ENCODE assay signal across 8 mouse cellular contexts in genomic region chr7:110982764-110983163, GRCm38 (mm10). TPM values are rescaled to one million over a fixed set of nuclear protein-coding genes. Genes with fewer than 3 reads are reported as not detected.
DNase-seq lines count a peak whose midpoint lies in the region; ATAC-seq and TF ChIP-seq lines count a peak whose summit lies in the region.

No protein-coding gene starts in this region.

- no peaks in the 10 kb centered on the region for H3K36me3 ChIP-seq in CH12.LX (replicated peaks in 1 of 2; ENCODE audit: control insufficient read depth in 1 of 2, insufficient read depth in 1 of 2, low read length in 1 of 2)
- H3K36me3 ChIP-seq in heart, embryonic 16.5 days (ENCODE audit: control insufficient read depth, insufficient read depth), result no peaks in the 10 kb centered on the region
- no peaks in the 10 kb centered on the region for H3K36me3 ChIP-seq in forebrain, embryonic 12.5 days (replicated peaks)

- no peak overlapping the region for H3K27ac ChIP-seq in CH12.LX (ENCODE audit: insufficient read depth, low read depth)
- no peak overlapping the region for H3K27ac ChIP-seq in bone marrow macrophage, adult 2 months (ENCODE audit: insufficient read depth, low read depth, low read length)
- H3K27ac ChIP-seq in heart, embryonic 16.5 days (ENCODE audit: low read length), result peak overlapping the region; percentile 83
- no peak overlapping the region for H3K27ac ChIP-seq in layer of hippocampus, adult 2 months
- no peak overlapping the region for H3K27ac ChIP-seq in forebrain, embryonic 12.5 days

- no peaks in the 10 kb centered on the region for H3K79me2 ChIP-seq in CH12.LX (replicated peaks; ENCODE audit: control insufficient read depth, extremely low read depth, insufficient read depth, poor library complexity, severe bottlenecking)

- no peak for ATAC-seq in heart, embryonic 16.5 days (replicated peaks; ENCODE audit: extremely low read depth, insufficient read depth, low FRiP score)
- peak; percentile 76 for ATAC-seq in megakaryocyte, adult 5-6 weeks (ENCODE audit: poor library complexity, severe bottlenecking)
- no peak for ATAC-seq in forebrain, embryonic 12.5 days (ENCODE audit: low FRiP score)

- dilution Hi-C loops in CH12.LX (cut with MboI; ENCODE audit: extremely low pct_ligation_motif_present, extremely low pct_unique_long_range_greater_than_20kb, low sequenced_read_pairs), result no loop called here

- no peak overlapping the region for H3K4me2 ChIP-seq in CH12.LX (ENCODE audit: insufficient read depth, low read depth, poor library complexity, severe bottlenecking)
- peak overlapping the region; percentile 49; the same call in 1 of the 2 replicates for H3K4me2 ChIP-seq in heart, embryonic 16.5 days (ENCODE audit: low read depth, low read length)
- no peak overlapping the region for H3K4me2 ChIP-seq in forebrain, embryonic 12.5 days

- no peak overlapping the region for H3K4me3 ChIP-seq in CH12.LX (replicated peaks in 1 of 3; ENCODE audit: low read depth in 2 of 3, low read length in 2 of 3, poor library complexity in 1 of 3)
- H3K4me3 ChIP-seq in bone marrow macrophage, adult 2 months (ENCODE audit: insufficient read depth, low read length), result no peak overlapping the region
- H3K4me3 ChIP-seq in heart, embryonic 16.5 days (ENCODE audit: low read length), result no peak overlapping the region
- no peak overlapping the region for H3K4me3 ChIP-seq in layer of hippocampus, adult 2 months
- no peak overlapping the region for H3K4me3 ChIP-seq in forebrain, embryonic 12.5 days (replicated peaks)

- no peak overlapping the region for H3K9ac ChIP-seq in CH12.LX (ENCODE audit: insufficient read depth, low read depth)
- no peak overlapping the region for H3K9ac ChIP-seq in heart, embryonic 16.5 days (ENCODE audit: low read length)
- no peak overlapping the region for H3K9ac ChIP-seq in forebrain, embryonic 12.5 days

- no peaks in the 10 kb centered on the region for H3K4me1 ChIP-seq in CH12.LX (ENCODE audit: control insufficient read depth in 1 of 2, insufficient read depth in 2 of 2)
- H3K4me1 ChIP-seq in bone marrow macrophage, adult 2 months (ENCODE audit: control insufficient read depth, insufficient read depth, low read length), result peaks cover 8% of the 10 kb centered on the region
- peaks cover 28% of the 10 kb centered on the region for H3K4me1 ChIP-seq in heart, embryonic 16.5 days (ENCODE audit: control insufficient read depth, insufficient read depth, low read length)
- peaks cover 6% of the 10 kb centered on the region; the same call in 1 of the 2 replicates for H3K4me1 ChIP-seq in forebrain, embryonic 12.5 days

- peak; percentile 14 to 74; a peak in 3 of 4 replicates for TF ChIP-seq CTCF in CH12.LX (conservative IDR thresholded peaks at IDR 0.05 in 1 of 2, IDR thresholded peaks at IDR 0.05 in 1 of 2; ENCODE audit: low read depth in 2 of 2, low read length in 2 of 2)
- peak; percentile 64; the same call in 1 of the 2 replicates for TF ChIP-seq CTCF in bone marrow macrophage, adult 2 months (IDR thresholded peaks at IDR 0.05; ENCODE audit: low read depth, low read length)
- peak; percentile 81 for TF ChIP-seq CTCF in layer of hippocampus, adult 2 months (conservative IDR thresholded peaks at IDR 0.05)

- no peaks in the 10 kb centered on the region for H3K9me3 ChIP-seq in CH12.LX (replicated peaks; ENCODE audit: low read length)
- H3K9me3 ChIP-seq in heart, embryonic 16.5 days (replicated peaks; ENCODE audit: control insufficient read depth, low read length), result no peaks in the 10 kb centered on the region
- H3K9me3 ChIP-seq in forebrain, embryonic 12.5 days, result no peaks in the 10 kb centered on the region

- TF ChIP-seq EP300 in CH12.LX (IDR thresholded peaks at IDR 0.05; ENCODE audit: low read length), result no peak

- H3K27me3 ChIP-seq in CH12.LX (replicated peaks), result no peaks in the 10 kb centered on the region
- H3K27me3 ChIP-seq in heart, embryonic 16.5 days (ENCODE audit: control insufficient read depth, insufficient read depth, low read length), result no peaks in the 10 kb centered on the region
- H3K27me3 ChIP-seq in forebrain, embryonic 12.5 days, result no peaks in the 10 kb centered on the region

- TF ChIP-seq POLR2A in CH12.LX (IDR thresholded peaks at IDR 0.05; ENCODE audit: low read depth, low read length), result no peak
- no peak for TF ChIP-seq POLR2A in bone marrow macrophage, adult 2 months (IDR thresholded peaks at IDR 0.05; ENCODE audit: borderline replicate concordance, low read depth, low read length)

- 45% methylated on average over 4 of the region's 4 CpGs for WGBS in heart, embryonic 16.5 days
- WGBS in forebrain, embryonic 12.5 days, result 60% methylated on average over 4 of the region's 4 CpGs

- in situ Hi-C loops in CH12.LX (cut with MboI; ENCODE audit: low pct_ligation_motif_present, low pct_unique_long_range_greater_than_20kb, low sequenced_read_pairs), result loop anchor here (5.0 kb wide), 1 partner anchor 35 kb away; no protein-coding TSS in a partner anchor

- intact Hi-C loops in heart, postnatal 25 days (cut with DNase I), result loop anchor here (5.0 kb wide), 1 partner anchor 40 kb away; no protein-coding TSS in a partner anchor

- DNase-seq in heart, adult 11 months, result peak; percentile 95
- DNase-seq in heart, postnatal 25 days (ENCODE audit: low spot score), result no peak
- peak; percentile 31 for DNase-seq in CH12.LX (ENCODE audit: extremely low read depth)
- peak; percentile 23 to 60 for DNase-seq in layer of hippocampus, adult 2 months (ENCODE audit: low spot score in 2 of 2)

- peak; percentile 60 for TF ChIP-seq RAD21 in CH12.LX (IDR thresholded peaks at IDR 0.05; ENCODE audit: low read depth, low read length)

TF ChIP-seq in CH12.LX, 34 proteins besides CTCF, POLR2A, EP300 and RAD21:
- TF ChIP-seq SMC3 (IDR thresholded peaks at IDR 0.05; ENCODE audit: low read depth, low read length), result peak; percentile 62
- TF ChIP-seq HCFC1 (IDR thresholded peaks at IDR 0.05; ENCODE audit: low read depth, low read length), result no peak

RNA-seq across cellular contexts. Expression of gene Mrvi1, which starts 0.5 kb away (rescaled TPM):
- 10 to 100 TPM; 10.6 to 16.1 TPM for total RNA-seq in heart, postnatal 25 days (2021)
- total RNA-seq in CH12.LX (2012; rRNA removed), result not detected in 2 replicates
- not detected in 2 replicates for total RNA-seq in CH12.LX (2014; rRNA removed)
- 0.11 TPM in 1 of 2 replicates, not detected in the other for polyA plus RNA-seq in CH12.LX (2012; ENCODE audit: insufficient read length, low read depth)
- polyA plus RNA-seq in bone marrow macrophage, adult 2 months (2012; ENCODE audit: insufficient read depth, insufficient read length, missing spikeins), result 0.13 and 0.20 TPM in 2 replicates
- 3.2 and 5.5 TPM in 2 replicates for polyA plus RNA-seq in heart, embryonic 16.5 days (2015; fragmentation: Nextera tagmentation; extraction: Ambion mirVana)
- total RNA-seq in layer of hippocampus, adult 2 months (2021), result 1 to 10 TPM; 1.4 to 2.7 TPM
- 0.02 and 0.32 TPM in 2 replicates for total RNA-seq in megakaryocyte, adult 5-6 weeks (2015)
- 0.04 TPM in 1 of 2 replicates, not detected in the other for total RNA-seq in megakaryocyte, adult 5-6 weeks (2017)
- polyA plus RNA-seq in forebrain, embryonic 12.5 days (2016; fragmentation: Nextera tagmentation; extraction: Ambion mirVana), result 0.94 and 0.96 TPM in 2 replicates

RNA-seq across cellular contexts. Expression of gene Ctr9, which starts 46.0 kb away (rescaled TPM):
- total RNA-seq in heart, postnatal 25 days (2021), result 10 to 100 TPM; 15.2 to 19.3 TPM
- 27.4 and 29.7 TPM in 2 replicates for total RNA-seq in CH12.LX (2012; rRNA removed)
- 34.3 and 34.8 TPM in 2 replicates for total RNA-seq in CH12.LX (2014; rRNA removed)
- 31.7 and 37.2 TPM in 2 replicates for polyA plus RNA-seq in CH12.LX (2012; ENCODE audit: insufficient read length, low read depth)
- 24.0 and 28.8 TPM in 2 replicates for polyA plus RNA-seq in bone marrow macrophage, adult 2 months (2012; ENCODE audit: insufficient read depth, insufficient read length, missing spikeins)
- 38.6 and 40.3 TPM in 2 replicates for polyA plus RNA-seq in heart, embryonic 16.5 days (2015; fragmentation: Nextera tagmentation; extraction: Ambion mirVana)
- total RNA-seq in layer of hippocampus, adult 2 months (2021), result 10 to 100 TPM; 47.0 TPM
- total RNA-seq in megakaryocyte, adult 5-6 weeks (2015), result 14.7 and 33.9 TPM in 2 replicates
- total RNA-seq in megakaryocyte, adult 5-6 weeks (2017), result 47.0 and 48.3 TPM in 2 replicates
- 93.1 and 95.2 TPM in 2 replicates for polyA plus RNA-seq in forebrain, embryonic 12.5 days (2016; fragmentation: Nextera tagmentation; extraction: Ambion mirVana)
